Mouse (Mus musculus) heart, postnatal 14 days (tissue): Measurements from ENCODE around the gene Synj2. TPM values are rescaled to one million over a fixed set of nuclear protein-coding genes. Genes with fewer than 3 reads are reported as not detected.

Experiments used
- DNase-seq, 2 experiments: peaks; one replicate each; pipeline ENCODE4 v3.0.0; 2021 to 2022
- intact Hi-C: fragments of 180-260 bp; cut with DNase I; formaldehyde crosslinking; loops from one replicate; pipeline ENCODE4 v1.15.1; 2025
- total RNA-seq, 2 experiments: library from RNA; stranded (reverse); gene quantifications; 2 replicates each; pipeline ENCODE4 v1.2.3; 2021

Synj2 gene
- total RNA-seq, 2 experiments from 2014 or later, result 30.7 to 32.1 TPM

DNA sequence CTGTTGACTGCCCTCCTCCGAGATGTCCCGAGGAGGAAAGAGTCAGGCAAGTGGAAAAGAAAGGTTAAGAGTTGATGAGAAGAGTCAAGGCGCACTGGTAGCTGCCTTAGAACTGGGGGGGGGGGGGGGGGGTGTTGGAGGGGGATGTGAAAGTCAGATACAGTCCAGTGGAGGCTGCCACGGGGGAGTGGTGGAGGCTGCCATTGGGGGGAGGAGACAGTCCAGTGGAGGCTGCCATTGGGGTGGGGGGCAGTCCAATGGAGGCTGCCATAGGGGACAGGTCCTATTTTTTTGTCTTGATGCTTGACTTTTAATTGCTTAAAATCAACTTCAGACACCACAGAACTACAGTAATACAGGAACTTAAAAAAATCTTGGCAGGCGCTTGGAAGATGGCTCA, 8.9 kb upstream of the Synj2 start:
- DNase-seq, result no peak
- intact Hi-C loops, result no loop called here

DNA sequence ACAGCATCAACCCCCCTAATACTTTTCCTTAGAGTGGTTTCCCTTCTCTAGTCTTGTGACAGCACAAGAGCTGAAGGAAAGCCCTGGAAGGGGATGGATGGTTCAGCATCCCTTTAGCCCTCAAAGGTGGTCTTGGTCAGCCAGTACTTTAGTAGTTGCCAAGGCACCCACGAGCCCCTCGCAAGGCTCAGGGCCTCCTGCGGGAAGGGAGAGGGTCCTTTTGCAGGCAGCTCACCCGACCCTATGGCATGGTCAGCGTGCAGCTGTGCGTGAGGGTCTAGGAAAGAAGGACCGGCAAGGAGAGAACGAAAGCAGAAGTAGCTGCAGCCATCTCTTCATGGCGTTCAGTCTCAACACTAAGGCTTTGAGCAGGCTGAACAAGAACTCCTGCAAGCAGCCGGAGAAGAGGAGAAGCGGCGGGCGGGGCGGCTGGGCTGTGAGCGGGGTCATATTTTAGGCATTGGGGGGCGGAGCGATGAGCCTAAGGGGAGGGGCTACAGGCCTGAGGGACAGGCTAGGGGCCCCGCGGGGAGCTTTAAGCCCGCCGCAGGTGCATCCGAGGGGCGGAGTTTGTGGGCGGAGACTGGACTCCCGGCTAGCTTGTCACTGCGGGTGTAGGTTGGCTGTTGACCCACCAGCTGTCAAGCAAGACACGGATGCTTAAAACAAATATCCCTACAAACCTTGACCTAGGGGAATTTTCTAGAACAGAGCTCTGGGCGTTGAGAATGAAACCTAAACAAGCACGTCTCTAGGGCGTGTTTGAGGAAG, 6.3 kb upstream of the Synj2 start:
- intact Hi-C loops, result no loop called here

DNA sequence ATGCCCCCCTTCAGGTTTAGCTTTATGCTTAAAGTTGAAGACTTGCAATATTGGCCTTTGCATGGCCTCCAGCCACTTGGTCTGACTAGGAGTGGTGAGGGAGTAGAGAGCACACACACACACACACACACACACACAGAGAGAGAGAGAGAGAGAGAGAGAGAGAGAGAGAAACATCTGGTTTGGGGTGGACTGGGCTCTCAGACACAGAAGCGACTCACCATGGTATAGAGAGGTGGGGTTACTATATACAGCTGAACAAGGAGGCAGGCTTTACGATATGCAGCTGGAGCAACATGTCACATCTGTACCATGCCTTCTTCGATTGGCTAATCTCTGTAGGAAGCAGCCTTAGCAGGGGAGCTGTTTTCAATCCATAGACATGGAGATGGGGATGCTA, 5.4 kb upstream of the Synj2 start:
- intact Hi-C loops, result no loop called here
- no peak for DNase-seq

More for the DNA sequence above, 6.3 kb upstream of the Synj2 start:
- peak; percentile 71 to 77 for DNase-seq

DNA sequence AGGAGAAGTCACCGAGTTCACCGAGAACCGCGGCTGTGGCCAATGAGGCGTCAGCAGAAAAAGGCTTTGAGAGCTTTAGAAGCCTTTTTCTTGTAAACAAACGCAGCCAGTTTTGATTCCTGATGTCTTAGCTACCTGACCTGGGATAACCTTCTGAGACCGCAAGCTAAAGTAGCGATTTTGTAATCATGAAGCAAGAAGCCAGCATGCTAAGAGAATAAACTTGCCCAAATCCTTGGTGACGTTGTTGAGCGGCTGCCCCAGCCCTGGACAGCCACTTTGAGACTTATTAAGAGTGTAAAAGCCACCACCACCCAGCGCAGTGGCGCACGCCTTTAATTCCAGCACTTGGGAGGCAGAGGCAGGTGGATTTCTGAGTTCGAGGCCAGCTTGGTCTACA, 4.8 kb upstream of the Synj2 start:
- intact Hi-C loops, result no loop called here
- no peak for DNase-seq

DNA sequence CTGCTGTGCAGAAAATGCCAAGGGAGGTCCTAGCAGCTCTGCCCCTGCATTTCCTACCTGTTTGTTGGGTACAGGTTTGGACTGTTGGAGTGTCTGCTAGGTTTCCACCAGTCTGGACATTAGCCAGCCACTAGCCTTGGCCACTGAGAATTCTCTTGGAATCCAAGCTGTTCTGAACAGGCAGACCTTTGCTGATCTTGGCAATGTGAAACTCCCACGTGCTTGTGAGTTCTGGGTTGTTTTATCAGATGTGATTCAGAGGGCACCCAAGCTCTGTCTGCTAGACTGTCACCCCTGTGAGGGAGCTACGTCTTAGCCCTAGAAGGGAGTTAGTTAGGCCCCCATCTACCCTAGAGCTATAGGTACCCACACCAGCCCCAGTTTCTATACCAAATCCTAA, 3.6 kb upstream of the Synj2 start:
- intact Hi-C loops, result no loop called here
- no peak for DNase-seq

DNA sequence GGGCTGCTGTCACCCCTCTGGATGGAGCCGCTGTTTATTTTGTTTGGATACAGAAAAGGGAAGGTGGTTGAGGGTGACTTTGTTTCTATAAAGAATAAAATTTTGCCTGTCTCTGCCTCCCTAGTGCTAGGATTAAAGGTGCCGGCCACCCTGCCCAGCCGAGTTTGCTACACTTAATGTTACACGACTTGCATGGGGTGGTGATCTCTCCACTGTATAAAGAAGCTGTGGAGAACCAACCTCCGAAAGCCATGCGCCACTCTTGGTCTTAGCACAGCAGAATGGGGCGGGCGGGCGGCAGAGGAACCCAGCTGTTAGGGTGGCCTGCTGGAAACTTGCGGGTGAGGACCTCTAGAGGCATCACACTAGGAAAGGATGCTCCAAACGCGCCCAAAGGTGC, 1.2 kb upstream of the Synj2 start:
- intact Hi-C loops, result loop anchor here (2.0 kb wide), 1 partner anchor 37 kb away; no protein-coding TSS in a partner anchor
- DNase-seq, result no peak

DNA sequence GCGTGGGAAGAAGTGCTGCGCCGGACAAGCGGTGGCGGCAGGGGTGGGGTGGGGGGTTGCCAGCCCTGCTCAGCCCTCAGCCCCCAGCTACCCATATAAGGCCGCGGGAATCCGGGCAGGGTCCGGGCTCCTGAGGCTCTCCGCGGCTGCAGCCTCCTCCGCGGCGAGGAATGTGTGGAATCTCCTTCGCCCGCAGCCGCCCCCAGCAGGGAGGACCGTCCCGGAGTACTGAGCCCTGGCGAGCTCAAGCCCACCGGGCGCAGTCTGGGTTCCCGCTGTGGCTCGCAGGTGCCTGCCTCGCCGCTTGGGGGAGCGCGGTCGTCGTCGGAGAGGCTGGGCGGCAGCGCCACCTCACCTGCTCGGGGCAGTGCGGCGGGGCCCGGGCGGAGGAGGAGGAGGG, 288 bp upstream of the Synj2 start:
- intact Hi-C loops, result loop anchor here (1.0 to 2.0 kb wide), 2 partner anchors 36 to 79 kb away; no protein-coding TSS in a partner anchor
- peak; percentile 88 to 91 for DNase-seq

DNA sequence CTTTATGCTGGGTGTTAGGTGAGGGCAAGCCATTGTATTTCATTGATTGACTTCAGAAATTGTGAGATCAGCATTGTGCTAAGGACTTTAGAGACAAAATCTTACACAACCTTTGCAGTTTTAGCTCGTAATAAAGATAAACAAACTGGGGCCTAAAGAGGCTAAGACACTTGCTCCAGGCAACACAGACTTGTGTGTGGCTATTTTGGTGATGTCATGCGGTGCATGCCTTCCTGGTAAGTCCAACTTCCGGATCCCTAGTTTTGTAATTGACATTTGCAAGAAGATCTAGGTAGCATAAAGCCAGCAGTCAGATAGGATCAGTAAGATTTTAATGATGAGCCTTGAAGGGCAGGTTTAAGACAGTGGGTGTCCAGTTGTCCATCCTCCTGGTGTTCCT, 1.1 kb downstream of the Synj2 start:
- DNase-seq, result no peak
- intact Hi-C loops, result no loop called here

DNA sequence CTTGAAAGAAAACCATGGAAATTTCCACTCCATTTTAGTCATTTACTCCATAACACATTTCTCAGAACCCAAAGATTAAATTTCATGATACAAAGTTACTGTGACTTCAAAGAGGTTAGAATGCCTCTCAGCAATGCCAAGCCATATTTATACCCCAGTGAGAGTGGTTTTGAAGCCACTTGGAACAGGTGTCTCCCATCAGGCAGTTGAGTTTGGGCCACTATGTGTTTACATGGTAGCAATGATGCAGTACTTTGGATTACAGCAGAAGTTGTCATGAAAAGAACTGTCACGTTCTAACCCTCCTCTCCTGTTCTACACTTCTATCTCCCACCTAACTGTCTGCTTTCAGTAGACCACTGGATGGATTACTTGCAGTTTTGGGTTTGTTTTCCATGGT, 2.0 kb downstream of the Synj2 start:
- intact Hi-C loops, result no loop called here

DNA sequence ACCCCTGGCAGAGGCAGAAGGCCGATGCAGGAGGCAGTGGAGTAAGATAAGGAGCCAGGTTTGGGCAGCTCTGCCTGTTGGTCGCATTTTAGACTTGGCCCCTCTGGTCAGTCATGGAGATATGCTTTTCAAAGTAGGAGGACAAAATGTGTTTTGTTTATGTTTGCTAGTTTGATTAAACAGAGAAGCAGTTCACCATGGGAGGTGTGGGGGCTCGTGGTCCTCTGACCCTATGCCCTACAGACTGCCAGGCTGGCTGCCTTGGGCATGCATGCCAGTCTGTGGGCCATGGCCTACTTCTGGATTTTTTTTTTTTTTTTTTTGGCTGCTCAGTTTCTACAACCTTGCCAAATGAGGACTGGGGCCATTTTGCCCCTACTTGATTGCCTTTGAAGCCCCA, 6.0 kb downstream of the Synj2 start:
- DNase-seq, result no peak
- intact Hi-C loops, result no loop called here

More for the DNA sequence above, 2.0 kb downstream of the Synj2 start:
- DNase-seq, result no peak

DNA sequence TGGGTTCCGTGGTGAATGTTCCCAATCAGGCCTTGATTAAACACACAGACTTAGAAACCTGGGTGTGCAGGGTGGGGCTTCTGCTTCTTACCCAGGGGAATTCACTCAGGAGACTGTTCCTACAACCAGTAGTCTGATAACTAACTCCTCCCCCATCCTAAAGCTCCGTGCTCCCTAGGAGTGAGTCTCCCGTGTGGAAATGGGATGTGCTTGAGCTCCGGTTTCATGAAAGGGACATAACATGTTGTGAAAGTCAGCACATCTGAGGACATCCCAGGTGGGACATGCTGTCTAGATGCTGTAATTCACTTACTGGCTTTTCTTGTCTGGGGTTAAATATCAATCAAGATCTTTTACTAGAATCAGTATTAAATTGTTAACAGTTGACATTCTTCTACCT, 11.4 kb downstream of the Synj2 start:
- intact Hi-C loops, result no loop called here
- DNase-seq, result no peak

DNA sequence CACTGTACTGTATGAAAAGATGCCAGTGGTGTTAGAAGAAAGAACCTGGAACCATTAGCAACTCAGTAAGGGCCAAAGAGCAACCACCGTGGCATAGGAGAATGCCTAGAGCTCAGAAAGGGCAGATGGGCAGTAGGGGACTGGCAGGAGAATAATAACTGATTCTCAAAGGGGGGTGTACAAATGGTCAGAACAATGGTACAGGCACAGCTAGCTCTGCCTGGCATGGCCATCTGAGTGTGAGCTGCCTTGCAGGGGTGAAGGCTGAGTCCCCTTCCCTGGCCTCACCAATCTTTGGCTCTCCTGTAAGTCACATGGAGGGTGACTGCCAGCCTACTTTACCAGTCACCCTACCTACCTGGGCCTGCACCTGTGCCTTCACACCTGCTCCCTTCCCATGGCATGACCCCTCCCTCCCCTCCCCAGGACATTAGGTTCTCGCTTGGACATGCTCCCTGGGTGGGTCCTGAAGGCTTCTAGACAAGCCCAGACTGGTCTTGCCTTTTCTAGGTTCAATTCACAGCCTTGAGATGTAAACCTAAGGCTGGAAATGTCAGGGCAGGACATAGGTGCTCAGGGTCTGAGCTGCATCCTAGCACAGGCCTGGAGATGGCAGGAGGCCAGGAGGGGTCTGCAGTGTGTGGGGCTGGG, 15.4 kb downstream of the Synj2 start:
- intact Hi-C loops, result no loop called here
- no peak for DNase-seq

DNA sequence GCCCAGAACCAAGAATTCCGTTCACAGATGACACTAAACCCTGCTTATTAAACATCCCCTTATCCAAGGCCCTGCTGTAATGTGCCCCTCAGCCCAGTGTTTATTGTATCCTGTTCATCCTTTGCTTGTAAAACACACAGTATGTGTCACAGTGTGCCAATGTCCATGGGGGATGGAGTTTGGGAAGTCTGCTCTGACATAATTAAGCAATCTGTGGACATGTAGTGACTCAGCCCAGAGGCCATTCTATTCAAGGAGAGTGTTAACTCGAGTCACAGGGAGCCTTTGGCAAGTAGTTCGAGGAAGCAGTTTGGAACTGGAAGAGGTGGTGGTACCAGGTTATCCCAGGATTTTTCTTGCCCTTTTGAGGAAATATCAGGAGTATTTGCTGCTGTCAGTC, 16.0 kb downstream of the Synj2 start:
- intact Hi-C loops, result no loop called here
- DNase-seq, result no peak

DNA sequence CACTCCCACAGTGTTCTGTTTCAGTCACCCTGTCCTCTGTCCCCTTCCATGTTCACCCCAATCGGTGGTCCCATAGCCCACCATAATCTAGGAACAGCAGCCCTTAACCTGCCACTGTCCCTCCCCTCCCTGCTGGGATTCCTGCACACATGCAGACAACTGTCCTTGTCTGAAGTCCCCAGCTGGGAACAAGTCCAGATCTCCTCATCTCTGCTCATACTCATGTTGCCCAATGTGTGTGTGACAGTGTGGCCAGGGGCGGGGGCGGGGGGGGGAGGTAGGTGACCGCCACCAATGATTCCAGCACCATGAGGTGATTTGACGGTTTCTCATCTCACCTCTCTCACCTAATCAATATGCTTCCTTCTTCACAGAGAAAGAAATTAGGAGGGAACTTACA, 17.1 kb downstream of the Synj2 start:
- DNase-seq, result no peak
- intact Hi-C loops, result no loop called here

DNA sequence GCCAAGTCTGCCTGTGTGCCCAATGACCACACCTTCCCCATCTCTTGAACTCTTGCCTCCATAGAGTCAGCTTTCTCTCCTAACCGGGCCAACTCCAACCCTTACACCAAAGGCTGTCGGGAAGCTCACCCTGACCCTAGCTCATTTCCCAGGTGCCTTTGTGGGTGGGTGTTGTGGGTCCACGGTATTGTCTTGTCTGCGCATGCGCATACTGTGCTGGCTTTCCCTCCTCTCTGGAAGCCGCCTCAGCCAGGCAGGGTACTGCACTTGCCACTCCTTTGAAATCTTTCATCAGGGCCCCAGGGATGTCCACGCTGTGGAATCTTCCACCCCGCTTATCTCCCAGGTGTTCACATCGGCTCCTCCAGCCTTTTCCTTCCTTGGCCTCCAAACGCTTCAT, 17.6 kb downstream of the Synj2 start:
- intact Hi-C loops, result no loop called here

DNA sequence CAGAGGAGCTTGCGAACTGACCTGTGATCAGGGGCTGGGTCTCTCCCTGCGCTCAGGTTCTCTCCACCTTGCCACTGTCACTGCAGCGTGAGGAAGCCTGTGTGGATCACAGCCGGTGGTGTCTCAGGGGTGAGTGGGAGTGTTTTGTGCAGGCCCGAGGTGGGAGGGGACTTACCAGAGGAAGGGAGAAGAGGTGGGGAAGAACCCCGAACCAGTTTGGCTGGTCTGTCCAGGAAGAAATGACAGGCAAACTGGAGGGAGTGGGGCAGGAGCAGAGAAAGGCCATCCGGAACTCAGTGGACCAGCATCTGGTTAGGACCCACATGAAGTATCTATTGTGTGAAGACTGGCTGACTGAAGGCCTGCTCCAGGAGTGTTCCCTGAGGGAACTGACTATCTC, 18.0 kb downstream of the Synj2 start:
- intact Hi-C loops, result no loop called here

More for the DNA sequence above, 17.6 kb downstream of the Synj2 start:
- DNase-seq, result no peak

DNA sequence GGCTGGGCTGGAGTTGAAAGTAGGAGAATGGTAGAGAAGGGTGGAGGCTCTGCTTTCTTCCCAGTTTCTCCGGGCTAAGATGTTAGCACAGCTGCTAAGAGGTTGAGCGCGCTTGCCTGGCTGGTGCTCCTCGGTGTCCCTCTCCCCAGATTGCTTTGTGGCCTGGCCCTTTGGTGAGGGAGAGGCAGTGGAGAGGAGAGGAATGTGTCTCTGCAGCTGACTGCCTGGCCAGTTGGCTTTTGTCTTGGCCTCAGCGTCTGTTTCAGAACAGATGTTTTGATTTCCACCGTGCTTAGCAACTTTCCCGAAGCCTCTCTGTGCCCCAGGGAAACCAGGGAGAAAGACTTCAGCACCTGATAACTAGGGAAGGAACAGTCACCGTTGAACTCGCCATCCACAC, 18.7 kb downstream of the Synj2 start:
- peak; percentile 35 to 52 for DNase-seq
- intact Hi-C loops, result no loop called here

More for the DNA sequence above, 18.0 kb downstream of the Synj2 start:
- DNase-seq, result no peak

DNA sequence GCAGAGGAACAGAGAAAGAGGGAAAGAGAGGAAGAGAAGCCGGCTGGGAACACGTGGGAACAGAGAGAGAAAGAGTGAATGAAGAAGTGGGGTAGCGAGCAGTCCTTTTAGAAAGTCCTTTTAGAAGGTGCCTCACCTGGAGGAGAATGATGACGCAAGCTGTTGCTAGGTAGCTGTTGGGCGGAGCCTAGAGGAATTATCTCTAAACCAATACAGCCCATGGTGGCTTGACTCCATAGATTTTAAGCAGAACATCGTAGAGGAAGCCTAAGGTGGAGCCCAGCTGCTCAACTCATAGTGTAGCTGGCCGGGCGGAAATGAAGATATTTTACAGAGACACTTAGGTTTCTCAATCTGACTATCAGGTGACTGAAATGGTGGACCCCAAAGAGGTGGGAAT, 22.7 kb downstream of the Synj2 start:
- intact Hi-C loops, result no loop called here
- no peak for DNase-seq

DNA sequence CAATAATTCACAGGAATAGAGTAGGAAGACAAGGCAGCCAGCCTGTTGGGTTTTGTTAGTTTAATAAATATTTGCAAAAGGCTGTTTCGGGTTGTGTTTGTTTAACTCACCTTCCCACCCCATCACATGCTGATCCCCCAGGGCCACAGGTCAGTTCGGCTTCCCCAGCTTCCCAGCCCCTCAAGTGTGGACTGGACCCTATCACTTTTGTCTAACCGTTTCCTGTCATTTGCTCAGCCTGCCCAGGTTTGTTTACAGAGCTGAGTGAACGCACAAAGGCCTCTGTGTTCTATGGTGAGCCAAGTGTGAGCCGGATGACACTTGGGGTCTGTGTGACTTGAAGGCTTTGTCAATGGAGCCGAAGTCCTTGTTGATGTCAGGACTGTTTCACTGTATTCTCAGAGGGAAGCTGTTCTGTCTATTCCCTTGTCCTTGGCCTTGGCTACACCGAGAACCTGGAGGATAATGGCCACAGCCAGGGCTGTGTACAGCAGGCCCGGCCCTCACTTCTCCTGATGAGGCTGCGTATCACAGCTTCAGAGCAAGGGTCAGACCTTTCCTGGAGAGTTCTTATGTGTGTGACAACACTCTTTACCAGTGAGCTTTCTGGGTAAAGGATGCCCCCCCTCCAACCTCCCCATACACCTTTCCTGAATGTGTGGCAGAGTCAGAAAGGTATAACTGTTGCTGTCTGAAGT, 24.2 kb downstream of the Synj2 start:
- intact Hi-C loops, result no loop called here
- DNase-seq, result no peak

DNA sequence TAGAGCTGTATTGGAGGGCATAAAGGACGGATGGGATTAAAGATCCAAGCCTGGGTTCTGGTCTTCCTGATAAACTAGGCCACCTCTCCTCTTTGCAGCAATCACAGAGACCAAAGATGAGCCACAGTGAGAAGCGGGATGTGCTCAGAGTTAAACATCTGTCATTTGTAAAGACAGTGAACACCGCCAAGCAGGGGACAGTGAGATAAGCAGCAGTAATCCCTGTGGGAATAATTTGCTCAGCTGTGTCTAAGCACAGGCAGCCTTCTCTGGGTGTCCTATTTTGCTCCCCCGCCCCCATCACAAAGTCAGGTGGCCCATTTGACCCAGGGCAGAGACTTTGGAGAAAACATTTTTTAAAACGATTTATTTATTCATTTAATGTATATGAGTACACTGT, 25.6 kb downstream of the Synj2 start:
- intact Hi-C loops, result no loop called here
- DNase-seq, result no peak

DNA sequence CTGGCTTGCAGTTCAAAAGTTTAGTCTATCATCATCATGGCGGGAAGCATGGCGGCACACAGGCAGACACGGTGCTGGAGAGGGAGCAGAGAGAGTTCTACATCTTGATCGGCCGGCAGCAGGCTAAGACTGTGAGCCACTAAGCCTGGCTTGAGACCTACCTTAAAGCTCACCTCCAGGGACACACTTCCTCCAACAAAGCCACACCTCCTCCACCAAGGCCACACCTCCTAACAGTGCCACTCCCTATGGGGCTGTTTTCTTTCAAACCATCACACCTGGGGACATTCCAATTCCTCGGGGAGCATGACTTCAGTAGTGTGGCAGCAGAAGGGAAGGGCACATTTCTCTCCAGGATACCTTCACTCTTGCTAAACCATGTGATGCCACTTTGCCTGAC, 27.5 kb downstream of the Synj2 start:
- intact Hi-C loops, result no loop called here

DNA sequence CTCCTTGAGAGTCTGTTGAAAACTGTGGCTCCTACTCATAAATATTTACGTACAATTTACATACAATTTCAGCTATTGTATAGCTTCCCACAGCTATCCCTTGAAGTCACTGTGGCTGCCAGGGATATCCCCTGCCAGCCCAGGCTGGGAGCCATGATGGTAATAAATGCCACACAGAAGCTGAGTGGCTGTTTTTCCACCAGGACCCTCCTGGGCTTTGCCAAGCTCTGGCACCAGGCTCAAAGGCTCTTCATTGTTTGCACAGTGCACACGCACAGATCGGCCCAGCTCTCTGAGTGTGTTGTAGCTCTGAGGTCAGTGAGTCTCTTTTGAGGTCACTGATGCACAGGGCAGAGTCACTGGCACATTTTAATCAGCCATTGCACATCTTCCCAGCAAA, 28.2 kb downstream of the Synj2 start:
- DNase-seq, result no peak
- intact Hi-C loops, result no loop called here

More for the DNA sequence above, 27.5 kb downstream of the Synj2 start:
- no peak for DNase-seq
